Mouse (Mus musculus) liver, embryonic 15.5 days (tissue): ENCODE measurements at regions not wholly inside any gene's neighbourhood (a gene's known extent, or its start where the extent isn't known, plus 50 kb on each side); places are given as distances from the start of the nearest gene placed in this dataset.

Experiments
- ATAC-seq: fragments of 200-750 bp; cut with Nextera tagmentation; 2 replicates; pipeline ENCODE4 v1.8.0; 2017; ENCODE audit warnings: moderate number of reproducible peaks, mild to moderate bottlenecking, moderate library complexity; ENCODE audit not compliant: insufficient read depth
- H3K27ac ChIP-seq: fragments of 300-500 bp; sonication (generic); replicated peaks from 2 replicates; pipeline ENCODE4 v1.5.1; 2015; ENCODE audit warnings: mild to moderate bottlenecking, inconsistent platforms
- H3K27me3 ChIP-seq: fragments of 300-500 bp; sonication (generic); 2 replicates; pipeline ENCODE4 v1.6.1; 2015; ENCODE audit warnings: mild to moderate bottlenecking, inconsistent platforms
- H3K36me3 ChIP-seq: fragments of 300-500 bp; sonication (generic); replicated peaks from 2 replicates; pipeline ENCODE4 v1.6.1; 2015; ENCODE audit warnings: moderate library complexity, mild to moderate bottlenecking, inconsistent platforms
- H3K4me1 ChIP-seq: fragments of 300-500 bp; sonication (generic); replicated peaks from 2 replicates; pipeline ENCODE4 v1.6.1; 2015; ENCODE audit warnings: inconsistent platforms
- H3K4me2 ChIP-seq: fragments of 300-500 bp; sonication (generic); 2 replicates; pipeline ENCODE4 v1.6.1; 2015; ENCODE audit warnings: moderate library complexity, mild to moderate bottlenecking, inconsistent platforms
- H3K4me3 ChIP-seq: fragments of 300-500 bp; sonication (generic); replicated peaks from 2 replicates; pipeline ENCODE4 v1.5.1; 2015; ENCODE audit warnings: mild to moderate bottlenecking, inconsistent platforms
- H3K9ac ChIP-seq: fragments of 300-500 bp; sonication (generic); 2 replicates; pipeline ENCODE4 v1.6.1; 2015; ENCODE audit warnings: moderate library complexity, mild to moderate bottlenecking, inconsistent platforms
- H3K9me3 ChIP-seq: fragments of 300-500 bp; sonication (generic); replicated peaks from 2 replicates; pipeline ENCODE4 v1.6.1; 2016; ENCODE audit warnings: inconsistent platforms
- WGBS: fragments of 180-500 bp; shearing (Covaris S2); methylation state at CpG from one replicate; pipeline ENCODE4 v1.1.7; 2015; ENCODE audit warnings: mixed read lengths; ENCODE audit not compliant: insufficient replicate concordance; 5-methylcytosine and 5-hydroxymethylcytosine counted together

DNA sequence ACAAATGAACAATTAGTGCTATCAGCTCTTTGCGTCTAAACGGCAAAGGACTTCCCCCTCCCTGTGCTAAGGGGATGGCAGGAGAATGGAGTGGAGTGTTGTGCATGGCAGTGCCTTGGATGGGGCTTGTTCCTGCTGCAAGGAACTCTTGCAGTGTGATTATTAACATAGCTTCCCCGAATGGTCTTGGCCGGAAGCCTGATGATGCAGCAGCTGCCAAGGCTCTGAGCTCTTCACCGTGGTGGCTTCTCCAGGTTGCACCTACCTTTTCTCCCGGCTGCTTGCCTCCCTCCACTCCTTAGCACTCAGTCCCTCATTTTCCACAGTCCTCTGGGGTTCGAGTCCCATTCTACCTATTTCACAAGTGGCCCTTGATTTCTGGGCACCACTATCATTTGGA lies 76.8 kb upstream of the 4931429L15Rik start:
- no peak overlapping the region for H3K4me3 ChIP-seq
- H3K27ac ChIP-seq = no peak overlapping the region
- peaks cover 16% of the 10 kb centered on the region for H3K27me3 ChIP-seq
- H3K9ac ChIP-seq = no peak overlapping the region
- H3K4me2 ChIP-seq = no peak overlapping the region
- ATAC-seq = no peak
- no peaks in the 10 kb centered on the region for H3K4me1 ChIP-seq
- WGBS = 54% methylated on average over 7 of the region's 7 CpGs
- H3K9me3 ChIP-seq = no peaks in the 10 kb centered on the region
- no peaks in the 10 kb centered on the region for H3K36me3 ChIP-seq

DNA sequence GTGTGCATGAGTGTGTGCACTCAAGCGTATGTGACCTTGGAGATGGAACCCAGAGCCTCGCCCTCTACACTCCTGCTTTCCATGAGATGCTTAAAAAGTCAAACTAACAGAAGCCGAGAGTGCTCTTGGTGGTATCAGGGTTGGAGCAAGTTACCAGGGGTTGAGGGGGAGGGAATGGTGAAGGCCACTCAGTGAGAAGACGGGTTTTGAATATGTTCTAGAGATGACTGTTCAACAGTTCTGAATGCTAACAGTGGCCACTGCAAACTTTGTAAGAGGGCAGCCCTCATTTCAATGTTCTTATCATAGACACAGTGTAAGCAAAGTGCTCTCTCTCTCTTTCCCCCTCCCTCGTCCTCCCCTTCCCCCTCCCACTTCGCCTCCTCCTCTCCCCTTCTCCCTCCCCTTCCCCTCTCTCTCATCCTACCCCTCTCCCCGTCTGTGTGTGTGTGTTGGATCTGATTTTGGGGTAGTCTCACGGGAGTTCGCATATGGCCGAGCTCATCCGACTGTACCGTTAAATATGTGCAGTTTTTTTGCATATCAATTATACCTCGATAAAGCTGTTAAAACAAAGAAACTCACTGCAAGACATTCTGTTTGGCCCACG lies 75.5 kb upstream of the 4931429L15Rik start:
- Histone ChIP-seq H3K27me3 (peaks cover 16% of the 10 kb centered on the region), H3K4me2 (no peak overlapping the region), H3K9me3 (no peaks in the 10 kb centered on the region), H3K9ac (no peak overlapping the region), H3K27ac (no peak overlapping the region), H3K4me3 (no peak overlapping the region), H3K4me1 (no peaks in the 10 kb centered on the region), H3K36me3 (no peaks in the 10 kb centered on the region)
- 50% methylated on average over 14 of the region's 14 CpGs for WGBS
- ATAC-seq = no peak

DNA sequence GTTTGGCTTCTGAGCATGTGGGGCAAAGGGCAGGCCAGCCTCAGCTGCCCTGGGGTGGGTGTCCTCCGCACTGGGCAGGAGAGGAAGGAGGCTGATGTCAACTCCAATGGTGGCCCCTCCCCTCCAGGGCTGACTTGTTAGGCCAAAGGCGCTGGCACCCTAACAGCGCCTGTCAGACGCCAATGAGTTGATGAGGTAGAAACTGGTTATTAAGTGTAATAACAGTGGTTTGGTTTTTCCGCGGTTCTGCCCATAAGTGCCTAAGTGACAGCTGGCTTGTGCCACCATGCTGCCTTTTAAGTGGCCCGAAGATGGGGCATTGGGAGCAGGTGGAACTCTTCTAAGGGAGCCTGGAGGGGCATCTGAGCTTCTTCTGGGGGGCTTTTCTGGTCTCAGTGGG lies 74.5 kb upstream of the 4931429L15Rik start:
- WGBS = 56% methylated on average over 7 of the region's 7 CpGs
- H3K9me3 ChIP-seq = no peaks in the 10 kb centered on the region
- H3K27ac ChIP-seq = no peak overlapping the region
- no peaks in the 10 kb centered on the region for H3K4me1 ChIP-seq
- H3K36me3 ChIP-seq = no peaks in the 10 kb centered on the region
- H3K4me3 ChIP-seq = no peak overlapping the region
- peaks cover 22% of the 10 kb centered on the region for H3K27me3 ChIP-seq
- ATAC-seq = no peak
- H3K4me2 ChIP-seq = no peak overlapping the region
- no peak overlapping the region for H3K9ac ChIP-seq

DNA sequence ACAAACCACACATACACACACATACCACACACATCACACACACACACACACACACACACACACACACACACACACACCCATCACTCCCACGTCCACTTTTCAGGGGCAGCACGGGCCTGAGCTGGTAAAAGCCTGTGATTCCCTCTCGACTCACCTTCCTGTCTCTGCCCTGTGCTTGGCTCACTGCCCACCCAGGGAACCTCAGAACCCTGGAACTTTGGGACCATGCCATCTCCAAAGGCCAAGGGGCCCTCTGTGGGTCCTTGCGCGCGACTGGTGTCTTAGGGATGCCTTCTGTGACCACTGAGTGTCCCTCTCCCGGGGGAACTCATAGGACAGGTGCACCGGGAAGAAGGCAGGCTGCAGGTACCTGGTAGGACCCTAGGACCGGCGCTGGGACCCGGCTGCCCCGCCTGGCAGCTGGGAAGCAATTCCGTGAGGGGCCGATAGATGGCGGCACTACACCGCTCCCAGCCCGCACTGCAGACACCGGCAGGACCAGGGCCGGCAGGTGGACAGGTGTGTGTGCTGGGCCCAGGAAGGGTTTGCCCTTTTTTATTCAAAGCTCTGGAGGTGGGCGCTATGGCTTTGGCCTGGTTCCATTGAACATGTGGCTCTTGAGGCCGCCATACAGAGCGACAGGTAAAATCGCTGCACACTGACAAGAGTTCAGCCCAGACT lies 73.0 kb upstream of the 4931429L15Rik start:
- no peak for ATAC-seq
- H3K4me2 ChIP-seq = no peak overlapping the region
- peaks cover 26% of the 10 kb centered on the region for H3K27me3 ChIP-seq
- H3K9me3 ChIP-seq = no peaks in the 10 kb centered on the region
- no peak overlapping the region for H3K9ac ChIP-seq
- H3K36me3 ChIP-seq = no peaks in the 10 kb centered on the region
- no peaks in the 10 kb centered on the region for H3K4me1 ChIP-seq
- WGBS = 6% methylated on average over 23 of the region's 23 CpGs
- no peak overlapping the region for H3K27ac ChIP-seq
- H3K4me3 ChIP-seq = no peak overlapping the region

DNA sequence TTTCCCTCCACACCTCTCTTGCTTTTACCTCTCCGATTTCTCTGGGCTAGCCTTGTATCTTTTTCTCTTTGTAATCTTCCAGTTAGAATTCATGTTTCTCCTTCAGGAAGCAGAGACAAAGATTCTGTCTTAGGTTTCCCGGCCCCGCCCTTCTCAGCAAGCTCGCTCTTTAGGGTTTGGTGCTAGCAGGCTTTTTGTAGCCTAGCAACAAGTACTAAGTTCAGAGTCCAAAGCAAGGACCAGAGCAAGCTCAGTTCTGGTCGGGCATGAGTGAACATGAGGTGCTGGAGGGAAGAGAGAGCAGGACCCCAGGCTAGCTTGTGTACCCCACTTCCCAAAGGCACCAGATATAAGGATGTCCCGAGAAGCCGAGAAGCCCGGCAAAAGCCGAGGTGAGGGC lies 70.0 kb upstream of the 4931429L15Rik start:
- Histone ChIP-seq H3K4me2 (peak overlapping the region; percentile 30), H3K36me3 (no peaks in the 10 kb centered on the region), H3K27ac (no peak overlapping the region), H3K27me3 (peaks cover 26% of the 10 kb centered on the region), H3K9me3 (no peaks in the 10 kb centered on the region), H3K4me1 (no peaks in the 10 kb centered on the region), H3K4me3 (no peak overlapping the region; the same call in 1 of the 2 replicates), H3K9ac (no peak overlapping the region)
- 8% methylated on average over 9 of the region's 9 CpGs for WGBS
- ATAC-seq = no peak

DNA sequence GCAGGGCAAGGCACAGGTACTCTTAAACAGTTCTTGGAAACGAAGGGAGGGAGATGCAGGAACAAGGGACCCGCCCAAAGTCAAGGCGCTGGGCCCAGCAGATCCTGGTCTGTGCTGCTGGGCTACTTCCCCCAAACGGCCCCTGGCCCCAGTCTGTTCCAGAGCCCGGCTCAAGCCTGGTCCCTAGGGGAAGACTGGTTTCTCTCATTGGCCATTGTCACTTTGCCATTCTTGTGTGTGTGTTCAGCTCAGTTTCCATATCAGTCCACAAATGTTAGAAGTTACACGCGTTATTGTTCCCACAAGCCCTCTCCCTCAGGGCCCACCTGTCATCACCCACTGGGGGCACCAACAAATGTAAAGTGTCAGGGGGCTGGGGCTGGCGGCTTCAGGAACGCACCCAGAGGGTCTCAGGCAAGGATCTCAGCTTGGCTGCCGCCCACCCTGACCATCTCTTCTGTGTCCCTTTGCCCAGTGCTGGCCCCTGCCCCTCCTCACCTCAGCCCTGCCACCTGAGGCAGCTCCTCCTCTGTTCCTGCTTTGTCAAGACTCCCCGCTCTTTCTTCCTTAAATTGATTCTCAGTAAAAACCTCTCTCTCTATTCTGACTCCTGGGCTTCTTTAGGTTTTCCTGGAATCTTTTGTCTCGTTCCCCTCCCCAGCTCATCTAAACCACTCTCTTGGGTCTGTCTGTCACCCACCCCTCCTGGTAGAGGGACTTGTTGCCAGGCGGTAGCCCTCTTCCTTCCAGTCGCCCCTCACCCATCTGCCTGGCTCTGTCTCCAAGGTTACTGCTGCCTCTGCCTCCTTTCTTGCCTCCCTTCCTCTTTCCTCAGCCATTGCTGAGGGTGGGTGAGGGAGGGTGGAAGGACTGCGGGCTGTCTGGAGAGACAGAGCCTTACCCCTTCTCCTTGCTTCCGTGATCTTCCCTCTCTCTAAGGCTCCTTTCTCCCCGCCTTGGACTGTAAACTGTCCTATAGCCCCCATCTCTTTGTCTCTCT lies 69.2 kb upstream of the 4931429L15Rik start:
- H3K27me3 ChIP-seq = peaks cover 20% of the 10 kb centered on the region
- no peak overlapping the region; the same call in 1 of the 2 replicates for H3K4me3 ChIP-seq
- peak overlapping the region; percentile 30 for H3K4me2 ChIP-seq
- no peak overlapping the region for H3K27ac ChIP-seq
- no peak for ATAC-seq
- H3K9me3 ChIP-seq = no peaks in the 10 kb centered on the region
- no peak overlapping the region for H3K9ac ChIP-seq
- WGBS = 28% methylated on average over 17 of the region's 17 CpGs
- H3K4me1 ChIP-seq = no peaks in the 10 kb centered on the region
- no peaks in the 10 kb centered on the region for H3K36me3 ChIP-seq

DNA sequence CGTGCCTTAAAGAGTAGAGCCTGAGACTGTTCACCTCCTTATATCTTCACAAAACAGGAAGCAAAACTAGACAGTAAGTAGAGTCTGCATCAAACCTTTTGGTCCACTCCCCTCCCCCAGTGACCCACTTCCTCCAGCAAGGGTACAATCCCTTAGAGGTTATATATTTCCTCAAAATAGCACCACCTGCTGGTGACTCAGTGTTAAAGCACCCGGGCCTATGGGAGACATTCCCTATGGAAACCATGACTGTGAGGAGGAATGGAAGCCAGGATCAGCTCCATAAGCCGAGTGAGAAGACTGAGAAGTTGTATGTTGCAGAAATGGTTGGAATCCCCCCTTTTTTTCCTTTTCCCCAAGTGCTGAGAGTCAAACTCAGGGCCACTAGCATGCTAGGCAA lies 66.5 kb upstream of the 4931429L15Rik start:
- no peaks in the 10 kb centered on the region for H3K9me3 ChIP-seq
- peaks cover 10% of the 10 kb centered on the region; the same call in 1 of the 2 replicates for H3K27me3 ChIP-seq
- H3K36me3 ChIP-seq = no peaks in the 10 kb centered on the region
- H3K4me1 ChIP-seq = no peaks in the 10 kb centered on the region
- WGBS = 54% methylated on average over 3 of the region's 3 CpGs
- no peak overlapping the region for H3K9ac ChIP-seq
- no peak overlapping the region for H3K4me3 ChIP-seq
- H3K27ac ChIP-seq = no peak overlapping the region
- ATAC-seq = no peak
- no peak overlapping the region for H3K4me2 ChIP-seq

DNA sequence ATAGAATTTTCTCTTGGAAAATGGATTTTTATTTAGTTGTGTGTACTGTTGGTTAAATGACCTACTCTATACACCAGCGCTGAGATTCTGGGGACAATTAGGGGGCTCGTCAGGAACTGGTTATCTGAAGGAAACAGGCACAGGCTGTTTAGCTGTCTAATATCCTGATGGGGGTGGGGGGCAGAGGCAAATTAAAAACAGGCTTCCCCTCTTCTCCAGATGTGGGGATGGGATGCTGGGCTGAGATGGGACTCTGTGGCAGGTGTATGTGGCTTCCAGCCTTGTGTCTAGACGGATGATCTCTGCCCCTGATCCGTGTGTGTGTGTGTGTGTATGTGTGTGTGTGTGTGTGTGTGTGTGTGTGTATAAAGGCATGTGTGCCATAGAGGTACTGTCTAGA lies 61.6 kb upstream of the 4931429L15Rik start:
- no peak overlapping the region for H3K4me2 ChIP-seq
- 9% methylated on average over 4 of the region's 4 CpGs for WGBS

DNA sequence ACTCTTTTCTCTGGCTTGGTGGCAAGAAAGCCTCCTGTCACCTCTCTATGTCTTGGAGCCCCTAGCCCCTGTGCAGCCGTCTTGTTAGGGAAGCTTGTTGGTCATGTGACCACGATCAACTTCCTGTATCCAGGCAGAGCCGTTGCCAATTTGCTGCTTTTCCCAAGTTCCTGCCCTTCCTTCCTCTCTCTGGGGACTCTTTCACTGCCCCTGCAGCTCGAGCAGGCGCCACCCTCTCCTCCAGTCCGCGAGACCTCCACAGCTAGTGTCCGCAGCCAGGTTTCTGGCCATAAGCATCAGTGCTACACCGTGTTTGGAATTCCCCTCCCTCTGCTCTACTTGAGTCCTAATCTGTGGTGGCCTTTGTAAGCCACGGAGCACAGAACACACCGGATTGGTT lies 59.7 kb upstream of the 4931429L15Rik start:
- no peak overlapping the region for H3K4me3 ChIP-seq
- no peak overlapping the region for H3K9ac ChIP-seq
- no peaks in the 10 kb centered on the region for H3K27me3 ChIP-seq
- H3K9me3 ChIP-seq = no peaks in the 10 kb centered on the region
- WGBS = 46% methylated on average over 11 of the region's 11 CpGs
- no peaks in the 10 kb centered on the region for H3K4me1 ChIP-seq
- no peak overlapping the region for H3K27ac ChIP-seq
- H3K4me2 ChIP-seq = no peak overlapping the region
- no peaks in the 10 kb centered on the region for H3K36me3 ChIP-seq
- ATAC-seq = no peak

More for the DNA sequence above, 61.6 kb upstream of the 4931429L15Rik start:
- Histone ChIP-seq H3K36me3 (no peaks in the 10 kb centered on the region), H3K9me3 (no peaks in the 10 kb centered on the region), H3K9ac (no peak overlapping the region), H3K4me1 (no peaks in the 10 kb centered on the region), H3K27me3 (no peaks in the 10 kb centered on the region), H3K27ac (no peak overlapping the region), H3K4me3 (no peak overlapping the region)
- no peak for ATAC-seq

DNA sequence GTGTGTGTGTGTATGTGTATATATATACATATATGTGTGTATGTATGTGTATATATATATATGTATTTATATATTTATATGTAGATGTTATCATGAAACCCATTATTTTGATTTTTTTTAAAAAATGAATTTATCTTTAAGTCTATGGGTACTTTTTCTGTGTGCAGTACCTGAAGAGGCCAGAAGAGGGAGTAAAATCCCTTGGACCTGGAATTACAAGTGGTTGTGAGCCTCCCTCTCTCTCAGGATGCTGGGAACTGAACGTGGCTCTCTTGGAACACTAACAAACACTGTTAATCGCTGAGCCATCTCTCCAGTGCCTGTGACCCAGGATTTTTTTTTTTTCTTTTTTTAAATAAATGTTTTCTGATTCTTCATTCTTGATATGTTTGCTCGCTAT lies 58.6 kb upstream of the 4931429L15Rik start:
- Histone ChIP-seq H3K27me3 (no peaks in the 10 kb centered on the region), H3K9ac (no peak overlapping the region), H3K4me1 (no peaks in the 10 kb centered on the region), H3K9me3 (no peaks in the 10 kb centered on the region), H3K4me3 (no peak overlapping the region), H3K27ac (no peak overlapping the region), H3K36me3 (no peaks in the 10 kb centered on the region), H3K4me2 (no peak overlapping the region)
- WGBS = 55% methylated on average over 3 of the region's 3 CpGs
- ATAC-seq = no peak
